Mouse (Mus musculus) frontal cortex, postnatal 36 days (tissue): ENCODE measurements around the gene Sgcd.
A peak's percentile ranks its signal among the peaks of the same experiment; 100 is the strongest.
"Not testable (repeated sequence)": the region's sequence is repeated elsewhere in the genome, so short reads cannot be mapped to it uniquely, and the experiment has no call there.

ENCODE experiments used
- DNase-seq, 2 experiments: peaks; one replicate each; pipeline ENCODE4 v3.0.0; 2022; ENCODE audit warnings: low spot score in 2 of 2

The Sgcd gene

GRCm38 (mm10) chr11:47460149-47460548 is 528.6 kb downstream of the Sgcd start:
- no peak for DNase-seq

- DNase-seq: no peak
These were observed 529.6 kb downstream of the Sgcd start for GRCm38 (mm10) chr11:47459214-47459613.

GRCm38 (mm10) chr11:47447790-47448189 is 541.0 kb downstream of the Sgcd start:
- no peak for DNase-seq

- no peak for DNase-seq
These were observed 542.4 kb downstream of the Sgcd start for GRCm38 (mm10) chr11:47446337-47446736.

GRCm38 (mm10) chr11:47445683-47446082 is 543.1 kb downstream of the Sgcd start:
- DNase-seq: no peak

GRCm38 (mm10) chr11:47442266-47442665 is 546.5 kb downstream of the Sgcd start:
- DNase-seq: no peak

- DNase-seq: no peak
These were observed 589.2 kb downstream of the Sgcd start for GRCm38 (mm10) chr11:47399607-47400006.

- DNase-seq: not testable (repeated sequence)
These were observed 598.0 kb downstream of the Sgcd start for GRCm38 (mm10) chr11:47390798-47391197.

GRCm38 (mm10) chr11:47389327-47389726 is 599.4 kb downstream of the Sgcd start:
- DNase-seq: no peak

GRCm38 (mm10) chr11:47387726-47388125 is 601.0 kb downstream of the Sgcd start:
- DNase-seq: no peak

GRCm38 (mm10) chr11:47386136-47386535 is 602.6 kb downstream of the Sgcd start:
- DNase-seq: no peak

GRCm38 (mm10) chr11:47379630-47379958 is 609.2 kb downstream of the Sgcd start:
- no peak for DNase-seq

- peak; percentile 29 to 44 for DNase-seq
These were observed 609.7 kb downstream of the Sgcd start for GRCm38 (mm10) chr11:47378843-47379629.

- DNase-seq: no peak
These were observed 611.3 kb downstream of the Sgcd start for GRCm38 (mm10) chr11:47377421-47377820.

GRCm38 (mm10) chr11:47376915-47377314 is 611.9 kb downstream of the Sgcd start:
- no peak for DNase-seq

- no peak for DNase-seq
These were observed 617.2 kb downstream of the Sgcd start for GRCm38 (mm10) chr11:47371616-47372015.

GRCm38 (mm10) chr11:47351585-47351984 is 637.2 kb downstream of the Sgcd start:
- no peak for DNase-seq

- no peak for DNase-seq
These were observed 645.3 kb downstream of the Sgcd start for GRCm38 (mm10) chr11:47343486-47343885.

- DNase-seq: no peak
These were observed 655.1 kb downstream of the Sgcd start for GRCm38 (mm10) chr11:47333702-47334101.

GRCm38 (mm10) chr11:47305579-47305978 is 683.2 kb downstream of the Sgcd start:
- no peak for DNase-seq

- peak; percentile 33 to 51 for DNase-seq
These were observed 683.9 kb downstream of the Sgcd start for GRCm38 (mm10) chr11:47304702-47305450.

- DNase-seq: no peak
These were observed 689.0 kb downstream of the Sgcd start for GRCm38 (mm10) chr11:47299777-47300176.

- no peak for DNase-seq
These were observed 690.9 kb downstream of the Sgcd start for GRCm38 (mm10) chr11:47297805-47298340.
